Mouse (Mus musculus) natural killer cell, adult 2 months (primary cell): Measurements from ENCODE around the gene Crisp2.
"Not testable (repeated sequence)": the region's sequence is repeated elsewhere in the genome, so short reads cannot be mapped to it uniquely, and the experiment has no call there.

ENCODE experiments used
- DNase-seq, 2 experiments: peaks; one replicate each; pipeline ENCODE4 v3.0.0; 2022; ENCODE audit warnings: low spot score in 2 of 2

Gene Crisp2

GRCm38 (mm10) chr17:40806953-40807572 is at the start of gene Crisp2:
Gene Crisp2 (minus strand): TSS chr17:40807003.
- no peak for DNase-seq

- no peak for DNase-seq
These were observed 48.3 kb upstream of the Crisp2 start for GRCm38 (mm10) chr17:40855065-40855464.

- no peak for DNase-seq
These were observed 30.5 kb upstream of the Crisp2 start for GRCm38 (mm10) chr17:40837308-40837707.

GRCm38 (mm10) chr17:40831870-40832269 is 25.1 kb upstream of the Crisp2 start:
- no peak for DNase-seq

GRCm38 (mm10) chr17:40824549-40824948 is 17.7 kb upstream of the Crisp2 start:
- peak; percentile 2 to 7 for DNase-seq

- no peak for DNase-seq
These were observed 17.0 kb upstream of the Crisp2 start for GRCm38 (mm10) chr17:40823817-40824216.

GRCm38 (mm10) chr17:40821477-40821876 is 14.7 kb upstream of the Crisp2 start:
- no peak for DNase-seq

GRCm38 (mm10) chr17:40817340-40817943 is 10.6 kb upstream of the Crisp2 start:
- DNase-seq = no peak

GRCm38 (mm10) chr17:40812259-40812658 is 5.5 kb upstream of the Crisp2 start:
- DNase-seq = no peak

GRCm38 (mm10) chr17:40811560-40811959 is 4.8 kb upstream of the Crisp2 start:
- DNase-seq = no peak

GRCm38 (mm10) chr17:40810934-40811333 is 4.1 kb upstream of the Crisp2 start, which contains the start of gene Rhag:
Gene Rhag (plus strand): TSS chr17:40811126.
- no peak for DNase-seq

GRCm38 (mm10) chr17:40808071-40808470 is 1.3 kb upstream of the Crisp2 start:
- DNase-seq = no peak

- no peak for DNase-seq
These were observed 253 bp downstream of the Crisp2 start for GRCm38 (mm10) chr17:40806550-40806949.

GRCm38 (mm10) chr17:40802707-40803340 is 4.0 kb downstream of the Crisp2 start:
- no peak for DNase-seq

- peak in 1 of 2 experiments; percentile 1 for DNase-seq
These were observed 12.6 kb downstream of the Crisp2 start for GRCm38 (mm10) chr17:40793921-40794854.

GRCm38 (mm10) chr17:40789877-40790276 is 16.9 kb downstream of the Crisp2 start:
- DNase-seq = no peak

- no peak for DNase-seq
These were observed 39.7 kb downstream of the Crisp2 start for GRCm38 (mm10) chr17:40767120-40767519.

GRCm38 (mm10) chr17:40763662-40764061 is 43.1 kb downstream of the Crisp2 start:
- no peak for DNase-seq

- no peak for DNase-seq
These were observed 75.1 kb downstream of the Crisp2 start for GRCm38 (mm10) chr17:40731724-40732123.

GRCm38 (mm10) chr17:40731296-40731695 is 75.5 kb downstream of the Crisp2 start:
- DNase-seq = no peak

- DNase-seq = no peak
These were observed 80.0 kb downstream of the Crisp2 start, which contains the start of gene Esp1 for GRCm38 (mm10) chr17:40726820-40727219. Gene Esp1 (plus strand): TSS chr17:40727120.

- DNase-seq = not testable (repeated sequence)
These were observed 89.7 kb downstream of the Crisp2 start for GRCm38 (mm10) chr17:40717055-40717454.
